Mouse (Mus musculus) bone marrow macrophage, adult 2 months (primary cell): ENCODE results near the gene Flt3.

Source experiments
- CTCF ChIP-seq: IDR thresholded peaks from 2 replicates; pipeline ENCODE4 v1.5.1; 2012; ENCODE audit warnings: low read depth, mild to moderate bottlenecking, low read length, moderate library complexity
- POLR2A ChIP-seq: IDR thresholded peaks from 2 replicates; pipeline ENCODE4 v1.6.1; 2012; ENCODE audit warnings: mild to moderate bottlenecking, low read depth, low read length, borderline replicate concordance

DNA sequence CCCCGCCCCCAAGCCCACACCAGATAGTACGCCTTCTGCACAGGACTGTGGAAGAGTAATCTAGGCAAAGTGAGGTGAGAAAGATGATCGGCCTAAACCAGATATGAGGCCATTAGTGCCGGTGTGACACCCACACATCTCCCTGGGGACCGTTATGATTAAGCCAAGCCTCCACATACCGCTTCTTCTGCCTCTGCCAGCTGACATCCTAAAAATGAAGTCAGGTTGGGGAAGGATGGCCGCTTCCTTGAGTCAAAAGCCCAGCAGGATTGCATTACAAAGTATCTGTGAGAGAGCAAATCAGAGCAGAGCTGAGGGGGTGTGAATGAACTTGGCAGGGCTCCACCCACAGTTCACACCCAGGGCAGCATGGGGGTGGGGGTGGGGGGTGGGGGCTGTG is 67.6 kb downstream of the Flt3 start:
- no peak for TF ChIP-seq CTCF
- no peak for TF ChIP-seq POLR2A
